Mouse (Mus musculus): ENCODE measurements at regions not wholly inside any gene's neighbourhood (a gene's known extent, or its start where the extent isn't known, plus 50 kb on each side); places are given as distances from the start of the nearest gene placed in this dataset.

DNA sequence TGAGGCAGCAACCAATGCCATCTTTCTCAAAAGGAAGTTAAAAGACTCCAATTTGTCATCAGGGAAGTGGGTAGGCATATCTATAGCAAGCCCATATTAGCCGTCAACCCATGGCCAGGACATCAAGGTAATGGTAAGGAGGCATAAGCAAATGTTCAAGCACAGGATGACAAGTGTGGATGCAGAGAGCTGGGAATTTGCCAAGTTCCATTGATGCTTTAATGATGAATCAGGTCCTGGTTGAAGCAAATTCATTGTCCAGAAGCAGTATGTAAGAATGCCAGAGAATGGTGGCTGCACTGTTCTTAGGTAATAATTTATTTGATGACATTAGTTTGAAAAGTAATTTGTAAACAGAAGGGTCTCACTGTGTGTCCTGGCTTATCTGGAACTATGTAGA is 734.8 kb downstream of the Inhba start:
- DNase-seq (ENCODE audit: low spot score in 2 of 2): no peak

DNA sequence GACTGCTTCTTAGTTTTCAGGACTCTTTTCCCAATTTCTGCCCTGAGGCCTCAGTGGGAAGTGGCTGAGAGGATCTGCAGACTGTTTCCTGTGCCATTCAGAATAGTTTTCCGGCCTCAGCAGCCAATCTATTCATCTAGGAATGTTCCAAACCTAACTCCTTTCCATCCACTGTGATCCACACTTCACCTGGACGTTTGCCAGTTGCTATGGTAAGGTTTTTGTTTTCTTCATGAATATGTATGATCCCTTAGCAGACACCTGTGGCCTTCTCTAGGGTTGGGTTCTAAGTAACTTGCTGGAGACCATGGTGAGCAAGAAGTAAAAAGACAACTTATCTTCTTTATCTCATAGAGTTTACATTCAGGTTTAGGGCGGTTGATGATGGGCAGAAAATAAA is 744.6 kb downstream of the Inhba start:
- no peak for DNase-seq (ENCODE audit: low spot score in 2 of 2)

DNA sequence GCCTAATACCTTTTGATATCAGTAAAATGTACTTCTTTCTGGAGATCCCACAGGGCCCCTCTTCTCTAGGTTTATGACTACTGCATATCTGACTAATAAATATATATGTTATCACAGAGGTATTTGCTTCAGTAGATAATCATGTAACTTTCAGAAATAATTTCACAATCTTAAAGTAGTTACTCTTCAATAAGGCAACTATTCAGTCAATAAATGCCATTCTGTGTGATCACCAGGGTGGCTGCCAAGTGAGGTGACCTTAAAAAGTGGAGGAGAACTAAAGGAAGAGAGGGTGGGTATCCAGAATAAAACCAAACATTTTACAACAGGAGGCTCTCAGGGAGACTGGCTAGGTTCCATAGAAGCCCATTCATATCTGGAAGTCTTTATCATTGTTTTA is 748.4 kb downstream of the Inhba start:
- no peak for DNase-seq (ENCODE audit: low spot score in 2 of 2)

DNA sequence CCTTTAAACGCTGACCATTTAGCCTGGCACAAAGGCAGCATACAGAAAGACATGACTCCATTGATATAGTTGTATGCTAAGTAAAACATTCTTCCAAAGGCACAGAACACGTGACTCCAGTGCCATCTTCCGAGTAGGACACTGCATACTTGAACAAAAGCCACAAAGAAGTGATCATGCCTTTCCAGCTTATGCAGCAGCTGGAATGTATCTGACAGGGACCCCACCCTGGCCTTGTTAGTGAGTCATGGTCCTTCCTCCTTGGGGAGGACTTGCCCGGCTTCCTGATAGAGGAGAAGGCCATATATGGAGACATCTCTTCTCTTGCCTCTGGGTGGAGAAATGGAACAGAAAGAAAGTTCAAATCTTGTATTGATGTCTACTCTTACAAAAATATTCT is 749.8 kb downstream of the Inhba start:
- no peak for DNase-seq (ENCODE audit: low spot score in 2 of 2)

DNA sequence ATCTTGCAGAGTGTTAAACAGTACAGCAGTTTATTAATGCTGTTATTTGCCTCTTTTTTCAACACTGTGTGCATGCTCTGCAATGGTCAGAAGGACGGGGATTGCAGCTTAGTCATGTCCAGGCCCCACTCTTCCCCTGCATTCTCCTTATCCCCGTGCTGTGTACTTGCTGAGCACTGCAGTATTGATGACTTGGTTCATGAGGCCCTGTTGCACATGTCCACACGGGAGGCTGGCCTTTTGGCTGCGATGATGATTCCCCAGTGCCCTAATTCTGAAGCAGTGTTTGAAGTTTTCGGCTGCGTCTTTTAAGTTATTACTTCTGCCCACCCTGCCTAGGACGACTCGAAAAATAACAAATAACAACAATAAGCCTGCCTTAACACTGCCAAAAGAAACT is 750.7 kb downstream of the Inhba start:
- DNase-seq (ENCODE audit: low spot score in 2 of 2): no peak

DNA sequence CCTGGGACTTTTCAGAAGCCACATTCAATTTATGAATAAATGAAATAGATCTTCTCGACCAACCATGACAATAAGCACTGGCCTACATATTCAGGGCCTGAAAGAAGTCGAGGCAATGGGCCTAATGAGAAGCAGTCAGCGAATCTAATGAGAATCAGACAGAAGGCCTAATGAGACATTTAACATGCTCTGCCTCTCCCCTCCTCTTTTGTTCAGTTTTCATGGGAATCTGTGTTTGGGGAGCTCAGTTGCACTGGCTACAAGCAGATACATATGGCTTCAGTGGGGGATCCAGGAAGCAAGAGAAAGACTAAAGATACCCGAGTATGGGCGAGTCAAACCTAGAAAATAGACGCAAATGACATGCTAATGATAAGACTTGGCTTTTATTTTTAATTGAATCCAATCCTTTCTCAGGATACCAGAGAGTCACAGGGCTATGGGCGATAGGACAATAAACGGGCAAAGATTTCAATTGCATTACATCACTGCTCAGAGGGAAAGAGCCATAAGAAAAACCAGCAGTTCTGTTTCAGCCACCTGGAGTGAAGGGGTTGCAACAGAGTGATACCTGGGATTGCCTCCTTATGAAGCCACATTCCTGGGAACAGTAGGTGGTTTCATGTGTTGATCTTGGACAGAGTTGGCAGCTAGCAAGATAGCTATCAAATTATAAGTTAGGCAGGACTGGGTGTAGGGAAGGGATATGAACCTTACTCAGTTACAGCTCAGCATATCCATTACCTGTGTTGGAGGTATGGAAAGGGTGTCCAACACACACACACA is 751.3 kb downstream of the Inhba start:
- DNase-seq (ENCODE audit: low spot score in 2 of 2): no peak

DNA sequence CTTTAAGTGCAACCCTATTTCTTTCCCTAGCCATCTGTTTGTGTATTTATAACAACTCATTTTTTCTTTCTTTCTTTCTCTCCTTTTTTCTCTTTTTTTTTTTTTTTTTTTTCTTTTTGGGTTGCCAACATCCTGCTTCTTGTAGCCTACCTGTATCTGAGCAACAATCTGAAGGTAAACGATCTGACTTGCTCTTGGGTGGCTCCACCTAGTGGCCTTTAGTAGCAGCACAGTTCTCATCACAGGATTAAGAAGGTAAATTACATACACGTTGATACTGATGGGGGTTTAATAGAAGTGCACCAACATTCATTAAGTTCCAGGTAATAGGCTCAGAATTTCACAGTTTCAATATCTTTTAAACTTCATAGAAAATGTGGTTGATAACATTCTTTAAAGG is 752.1 kb downstream of the Inhba start:
- peak in 1 of 2 experiments; percentile 15 for DNase-seq (ENCODE audit: low spot score in 2 of 2)

DNA sequence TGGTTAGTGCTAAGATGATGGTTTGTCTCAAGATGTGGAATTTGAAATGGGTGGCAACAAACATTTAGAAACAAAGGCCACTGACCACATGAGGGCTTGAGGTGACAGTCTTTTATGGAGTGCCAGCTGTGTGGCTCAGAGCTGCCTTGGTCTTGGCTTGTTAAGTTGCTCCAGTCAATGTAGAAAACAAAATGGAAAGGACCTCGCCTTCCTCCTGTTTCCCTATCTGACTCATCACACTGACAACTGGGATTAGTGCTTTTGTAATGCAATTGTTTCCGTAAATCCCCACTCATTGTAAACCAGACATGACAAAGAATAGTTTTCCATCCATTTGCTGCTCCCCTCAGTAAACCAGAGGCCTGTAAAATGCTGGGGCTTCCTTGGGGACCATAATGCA is 757.8 kb downstream of the Inhba start:
- no peak for DNase-seq (ENCODE audit: low spot score in 2 of 2)

DNA sequence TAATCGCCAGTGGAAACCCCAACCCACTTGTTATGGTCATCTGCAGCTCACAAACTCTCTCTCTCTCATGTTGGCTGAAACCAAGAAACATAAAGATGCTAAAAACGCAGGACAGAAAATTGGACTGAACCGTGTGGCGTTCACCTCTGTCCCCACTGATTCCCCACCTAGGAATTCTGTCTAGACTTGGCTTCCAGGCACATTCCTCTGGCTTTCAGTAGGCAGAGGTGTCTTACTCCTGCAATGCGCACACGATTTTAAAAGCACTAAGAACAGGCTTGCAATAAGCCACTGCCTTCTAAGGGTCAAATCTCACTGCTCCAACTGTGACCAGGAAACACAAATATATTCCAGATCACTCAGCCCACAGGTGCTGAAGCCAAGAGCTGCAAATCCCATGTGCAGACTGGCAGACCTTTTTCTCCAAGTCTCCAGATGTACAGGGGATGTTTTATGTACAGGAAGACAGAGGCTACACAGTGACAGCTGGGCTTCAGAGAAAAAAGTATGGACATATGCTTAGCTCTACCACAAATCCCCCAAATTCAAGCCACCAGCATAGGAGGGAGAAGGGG is 758.3 kb downstream of the Inhba start:
- DNase-seq (ENCODE audit: low spot score in 2 of 2): no peak

DNA sequence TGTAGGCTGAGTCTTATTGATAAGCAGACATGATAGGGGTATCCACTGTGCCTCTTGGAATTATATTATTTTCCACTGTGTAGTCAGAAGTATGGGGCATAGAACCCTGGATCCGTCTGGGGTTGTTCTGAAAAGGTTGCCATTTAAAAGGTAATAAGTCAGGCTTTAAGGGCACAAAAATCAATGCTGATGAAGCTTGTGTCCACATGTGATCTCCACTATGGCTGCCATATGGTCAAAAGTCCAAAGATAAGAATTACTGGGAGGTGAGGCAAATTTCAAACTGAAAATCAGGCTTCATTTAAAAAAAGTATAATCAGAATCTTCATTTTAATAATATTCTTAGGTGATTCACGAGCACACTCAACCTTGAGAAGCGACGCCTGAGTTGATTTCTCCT is 760.2 kb downstream of the Inhba start:
- DNase-seq (ENCODE audit: low spot score in 2 of 2): no peak

DNA sequence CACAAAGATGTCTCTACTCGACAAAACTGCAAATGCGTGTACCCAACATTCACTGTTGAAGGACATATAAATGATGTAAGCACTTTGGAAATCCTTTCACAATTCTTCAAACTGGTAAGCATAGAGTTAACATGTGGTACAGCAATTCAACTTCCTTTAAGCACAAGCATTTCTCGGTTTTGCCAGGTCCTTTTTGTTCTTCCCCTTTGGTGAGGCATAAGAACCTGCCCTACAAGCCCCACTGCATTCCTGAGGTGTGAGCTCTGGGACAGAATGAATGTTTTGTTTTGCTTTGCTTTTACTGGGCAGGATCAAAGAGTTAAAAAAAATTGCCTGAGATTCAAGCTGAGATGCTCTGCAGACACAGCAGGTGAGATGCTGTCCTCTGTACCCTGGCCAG is 793.9 kb downstream of the Inhba start:
- DNase-seq (ENCODE audit: low spot score in 2 of 2): no peak
